Mouse (Mus musculus): ENCODE data around the gene Lipo4. TPM values are rescaled to one million over a fixed set of nuclear protein-coding genes. Genes with fewer than 3 reads are reported as not detected.

The Lipo4 gene
- polyA plus RNA-seq (2014; fragmentation: Illumina TruSeq; extraction: RNeasy Lipid Tissue Mini Kit (QIAGEN cat#74804); ENCODE audit: low replicate concordance), result not detected

GRCm38 (mm10) chr19:33517680-33518079 is at the start of gene Lipo4:
TSS of gene Lipo4 (minus strand) at chr19:33517780.

Other genes starting within 250 kb of the Lipo4 start
- 0.78 TPM for gene Rnls, start 125.5 kb downstream of the Lipo4 start, polyA plus RNA-seq (2014; fragmentation: Illumina TruSeq; extraction: RNeasy Lipid Tissue Mini Kit (QIAGEN cat#74804); ENCODE audit: low replicate concordance)
- not detected for gene Gm8978, start 107.5 kb upstream of the Lipo4 start, polyA plus RNA-seq (2014; fragmentation: Illumina TruSeq; extraction: RNeasy Lipid Tissue Mini Kit (QIAGEN cat#74804); ENCODE audit: low replicate concordance)
- gene Lipo2, start 233.6 kb upstream of the Lipo4 start, polyA plus RNA-seq (2014; fragmentation: Illumina TruSeq; extraction: RNeasy Lipid Tissue Mini Kit (QIAGEN cat#74804); ENCODE audit: low replicate concordance), result not detected
- gene Lipo3, start 244.2 kb upstream of the Lipo4 start, polyA plus RNA-seq (2014; fragmentation: Illumina TruSeq; extraction: RNeasy Lipid Tissue Mini Kit (QIAGEN cat#74804); ENCODE audit: low replicate concordance), result 50.6 TPM